Mouse (Mus musculus): ENCODE results near the gene Il2rb.

- no peak for TF ChIP-seq CTCF (IDR thresholded peaks at IDR 0.05; ENCODE audit: insufficient read depth, low read length)
- no peak for TF ChIP-seq POLR2A (IDR thresholded peaks at IDR 0.05; ENCODE audit: borderline replicate concordance, extremely low read depth, low read depth, low read length)
Observed at GRCm38 (mm10) chr15:78438505-78438904, 56.6 kb downstream of the Il2rb start.

Data from lung, adult 2 months (tissue).